Mouse (Mus musculus) heart, postnatal 0 days (tissue): ENCODE data around the gene Hspa4. TPM values are rescaled to one million over a fixed set of nuclear protein-coding genes. Genes with fewer than 3 reads are reported as not detected.
A peak's percentile ranks its signal among the peaks of the same experiment; 100 is the strongest.

Experiments
- ATAC-seq: fragments of 200-750 bp; cut with Nextera tagmentation; 2 replicates; pipeline ENCODE4 v1.8.0; 2017; ENCODE audit warnings: low read depth, moderate number of reproducible peaks, moderate library complexity; ENCODE audit not compliant: insufficient read depth
- DNase-seq: peaks from one replicate; pipeline ENCODE4 v3.0.0-alpha.2; 2016; ENCODE audit warnings: low spot score
- H3K27ac ChIP-seq: fragments of 300-500 bp; sonication (generic); 2 replicates; pipeline ENCODE4 v1.5.1; 2014; ENCODE audit warnings: low read depth, mild to moderate bottlenecking
- H3K27me3 ChIP-seq: fragments of 300-500 bp; sonication (generic); 2 replicates; pipeline ENCODE4 v1.6.1; 2014; ENCODE audit warnings: low read length, mixed read lengths; ENCODE audit not compliant: control insufficient read depth, insufficient read depth
- H3K36me3 ChIP-seq: fragments of 300-500 bp; sonication (generic); replicated peaks from 2 replicates; pipeline ENCODE4 v1.6.1; 2014; ENCODE audit warnings: low read length, mixed read lengths; ENCODE audit not compliant: control insufficient read depth, insufficient read depth
- H3K4me1 ChIP-seq: fragments of 300-500 bp; sonication (generic); 2 replicates; pipeline ENCODE4 v1.6.1; 2014; ENCODE audit warnings: antibody characterized with exemption; ENCODE audit not compliant: control insufficient read depth, insufficient read depth
- H3K4me2 ChIP-seq: fragments of 300-500 bp; sonication (generic); 2 replicates; pipeline ENCODE4 v1.6.1; 2014; ENCODE audit warnings: low read depth, mild to moderate bottlenecking, low read length, moderate library complexity
- H3K4me3 ChIP-seq: fragments of 300-500 bp; sonication (generic); 2 replicates; pipeline ENCODE4 v1.5.1; 2014; ENCODE audit warnings: low read depth, low read length
- H3K9ac ChIP-seq: fragments of 300-500 bp; sonication (generic); replicated peaks from 2 replicates; pipeline ENCODE4 v1.6.1; 2014; ENCODE audit warnings: low read depth, low read length, mixed read lengths
- H3K9me3 ChIP-seq: fragments of 300-500 bp; sonication (generic); replicated peaks from 2 replicates; pipeline ENCODE4 v1.6.1; 2016; ENCODE audit warnings: low read length; ENCODE audit not compliant: control insufficient read depth
- CTCF ChIP-seq: IDR thresholded peaks from 2 replicates; pipeline ENCODE4 v1.5.1; 2016; ENCODE audit warnings: antibody characterized with exemption, control low read depth, low read depth
- EP300 ChIP-seq: IDR thresholded peaks from 2 replicates; pipeline ENCODE4 v1.6.1; 2016; ENCODE audit warnings: antibody characterized with exemption, low read depth
- WGBS: fragments of 180-500 bp; shearing (Covaris S2); extraction: QIAGEN DNeasy Blood & Tissue Kit; methylation state at CpG from one replicate; pipeline ENCODE4 v1.1.7; 2014; 5-methylcytosine and 5-hydroxymethylcytosine counted together
- polyA plus RNA-seq: library from polyadenylated mRNA; unstranded; fragments of >200 nt; fragmentation: Nextera tagmentation; extraction: Ambion mirVana; gene quantifications from 2 replicates; pipeline ENCODE4 v1.2.1, GENCODE M21; 2015
- total RNA-seq: library from RNA; depleted of rRNA; stranded (reverse); fragments of >200 nt; gene quantifications from 2 replicates; pipeline ENCODE4 v1.2.3, GENCODE M21; 2014; ENCODE audit warnings: low replicate concordance; rRNA removed

The Hspa4 gene
- total and polyA plus RNA-seq, 2 experiments from 2014 or later: 64.3 to 75.6 TPM

GRCm38 (mm10) chr11:53243199-53243598, 57.1 kb downstream of the Hspa4 start:
- H3K9ac ChIP-seq: no peak overlapping the region
- H3K36me3 ChIP-seq: no peaks in the 10 kb centered on the region
- 51% methylated on average over 11 of the region's 11 CpGs for WGBS
- TF ChIP-seq EP300: no peak
- TF ChIP-seq CTCF: peak; percentile 60
- H3K27me3 ChIP-seq: no peaks in the 10 kb centered on the region
- ATAC-seq: no peak
- no peak overlapping the region for H3K27ac ChIP-seq
- no peak overlapping the region for H3K4me3 ChIP-seq
- no peak for DNase-seq
- no peaks in the 10 kb centered on the region for H3K4me1 ChIP-seq
- no peak overlapping the region for H3K4me2 ChIP-seq
- H3K9me3 ChIP-seq: peaks cover 10% of the 10 kb centered on the region; the same call in 1 of the 2 replicates

GRCm38 (mm10) chr11:53233590-53233989, 66.7 kb downstream of the Hspa4 start:
- ATAC-seq (no peak), DNase-seq (no peak)
- H3K4me2 ChIP-seq: no peak overlapping the region
- H3K4me1 ChIP-seq: no peaks in the 10 kb centered on the region
- H3K9ac ChIP-seq: no peak overlapping the region
- H3K36me3 ChIP-seq: no peaks in the 10 kb centered on the region
- no peak overlapping the region for H3K4me3 ChIP-seq
- H3K27ac ChIP-seq: no peak overlapping the region
- no peak for TF ChIP-seq EP300
- no peak for TF ChIP-seq CTCF
- WGBS: 20% methylated on average over 9 of the region's 9 CpGs
- no peaks in the 10 kb centered on the region for H3K27me3 ChIP-seq
- H3K9me3 ChIP-seq: no peaks in the 10 kb centered on the region

DNA sequence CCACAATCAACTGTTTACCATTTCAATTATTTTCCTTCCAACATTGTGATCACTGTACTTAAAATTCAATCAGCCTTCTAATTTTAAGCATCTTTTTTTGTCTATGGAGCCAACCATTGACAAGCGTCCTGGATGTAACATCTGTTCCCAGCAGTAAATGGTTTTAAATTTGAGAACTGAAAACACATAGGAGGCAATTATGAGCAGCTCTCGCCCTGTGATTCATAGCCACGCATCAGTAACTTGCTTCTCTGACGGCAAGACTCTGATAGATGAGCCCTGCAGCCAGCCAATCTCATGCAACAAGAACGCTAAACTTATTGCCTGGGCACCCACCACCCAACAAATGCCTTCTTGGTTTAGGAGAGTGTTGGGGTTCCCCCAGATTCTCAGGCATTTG, 68.4 kb downstream of the Hspa4 start:
- Histone ChIP-seq H3K27ac (no peak overlapping the region), H3K27me3 (no peaks in the 10 kb centered on the region), H3K9ac (no peak overlapping the region), H3K4me2 (no peak overlapping the region), H3K4me3 (no peak overlapping the region), H3K4me1 (no peaks in the 10 kb centered on the region), H3K36me3 (no peaks in the 10 kb centered on the region), H3K9me3 (no peaks in the 10 kb centered on the region)
- DNase-seq: no peak
- ATAC-seq: no peak
- TF ChIP-seq CTCF (no peak), EP300 (no peak)
- WGBS: 90% methylated on average over 5 of the region's 5 CpGs

GRCm38 (mm10) chr11:53229011-53229410, 71.2 kb downstream of the Hspa4 start:
- Histone ChIP-seq H3K27ac (no peak overlapping the region), H3K4me1 (no peaks in the 10 kb centered on the region), H3K9me3 (0 out of 2 replicates have a peak, but pooled peaks cover 3% of the 10 kb centered on the region), H3K36me3 (no peaks in the 10 kb centered on the region), H3K9ac (no peak overlapping the region), H3K4me2 (no peak overlapping the region), H3K4me3 (no peak overlapping the region), H3K27me3 (no peaks in the 10 kb centered on the region)
- TF ChIP-seq CTCF: no peak
- ATAC-seq (no peak), DNase-seq (no peak)
- whole genome bisulfite sequencing: 86% methylated on average over 3 of the region's 3 CpGs

DNA sequence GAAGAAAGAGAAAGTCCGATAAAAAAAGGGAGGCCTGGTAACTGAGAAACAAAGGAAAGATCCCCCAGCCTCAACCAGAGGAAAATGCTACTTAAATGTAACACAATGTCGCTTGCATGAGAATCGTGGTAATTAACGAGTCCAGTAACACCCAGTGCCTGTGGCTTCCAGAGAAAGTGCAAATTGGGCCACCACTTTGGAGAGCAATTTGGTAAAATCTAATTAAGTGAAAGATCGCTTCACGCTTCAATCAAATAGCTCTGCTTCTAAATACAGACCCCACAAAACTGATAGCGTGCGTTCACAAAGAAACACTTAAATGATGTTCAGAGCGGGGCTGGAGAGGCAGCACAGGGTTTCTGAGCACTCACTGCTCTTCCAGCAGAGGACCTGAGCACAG, 89.4 kb downstream of the Hspa4 start:
- DNase-seq (no peak), ATAC-seq (no peak)
- WGBS: 71% methylated on average over 9 of the region's 9 CpGs
- TF ChIP-seq EP300 (no peak), CTCF (no peak)
- H3K4me2 ChIP-seq: no peak overlapping the region
- no peak overlapping the region for H3K9ac ChIP-seq
- H3K9me3 ChIP-seq: no peaks in the 10 kb centered on the region
- no peak overlapping the region for H3K27ac ChIP-seq
- no peaks in the 10 kb centered on the region for H3K4me1 ChIP-seq
- H3K4me3 ChIP-seq: no peak overlapping the region
- no peaks in the 10 kb centered on the region for H3K27me3 ChIP-seq
- no peaks in the 10 kb centered on the region for H3K36me3 ChIP-seq

Other genes starting within 250 kb of the Hspa4 start
- gene Zcchc10, start 24.2 kb upstream of the Hspa4 start, total RNA-seq: 1.2 TPM in 1 of 2 replicates, not detected in the other
- gene Zcchc10, start 24.2 kb upstream of the Hspa4 start, polyA plus RNA-seq: 15.3 and 15.4 TPM in 2 replicates
- 59.6 and 70.1 TPM in 2 replicates for gene Aff4, start 50.4 kb upstream of the Hspa4 start, total RNA-seq
- gene Aff4, start 50.4 kb upstream of the Hspa4 start, polyA plus RNA-seq: 27.6 and 36.0 TPM in 2 replicates
- not detected in 2 replicates for gene Leap2, start 122.7 kb upstream of the Hspa4 start, total RNA-seq
- not detected in 2 replicates for gene Leap2, start 122.7 kb upstream of the Hspa4 start, polyA plus RNA-seq
- gene Uqcrq, start 130.4 kb upstream of the Hspa4 start, total RNA-seq: 76.4 and 97.1 TPM in 2 replicates
- 3,062 and 3,250 TPM in 2 replicates for gene Uqcrq, start 130.4 kb upstream of the Hspa4 start, polyA plus RNA-seq
- gene Gdf9, start 130.6 kb upstream of the Hspa4 start, total RNA-seq: 0.08 and 0.95 TPM in 2 replicates
- gene Gdf9, start 130.6 kb upstream of the Hspa4 start, polyA plus RNA-seq: 0.79 and 1.1 TPM in 2 replicates
- gene Gm10447, start 156.7 kb upstream of the Hspa4 start, total RNA-seq: not detected in 2 replicates
- 0.04 TPM in 1 of 2 replicates, not detected in the other for gene Gm10447, start 156.7 kb upstream of the Hspa4 start, polyA plus RNA-seq
- 1.4 and 2.9 TPM in 2 replicates for gene Shroom1, start 156.7 kb upstream of the Hspa4 start, total RNA-seq
- gene Shroom1, start 156.7 kb upstream of the Hspa4 start, polyA plus RNA-seq: 0.40 and 0.41 TPM in 2 replicates
- not detected in 2 replicates for gene Gm9837, start 170.0 kb upstream of the Hspa4 start, total RNA-seq
- gene Gm9837, start 170.0 kb upstream of the Hspa4 start, polyA plus RNA-seq: not detected in 2 replicates
- not detected in 2 replicates for gene Gm9945, start 179.7 kb upstream of the Hspa4 start, total RNA-seq
- gene Gm9945, start 179.7 kb upstream of the Hspa4 start, polyA plus RNA-seq: not detected in 2 replicates
- gene Sowaha, start 179.8 kb upstream of the Hspa4 start, total RNA-seq: not detected in 2 replicates
- gene Sowaha, start 179.8 kb upstream of the Hspa4 start, polyA plus RNA-seq: 0.04 and 0.08 TPM in 2 replicates
- 47.1 and 55.8 TPM in 2 replicates for gene Sept8, start 218.8 kb upstream of the Hspa4 start, total RNA-seq
- 10.3 and 11.5 TPM in 2 replicates for gene Sept8, start 218.8 kb upstream of the Hspa4 start, polyA plus RNA-seq